ENCODE assay signal across 17 mouse cellular contexts in genomic region chr13:38470882-38471281, GRCm38 (mm10).
"Had no signal": no experiment of that assay in that cellular context is flagged by ENCODE, and none has a peak within 500 bp of the region (broad histone marks: within the 10 kb centered on the region; RNA-seq: fewer than 3 reads in every experiment).

No protein-coding gene starts in this region.

- H3K36me3 ChIP-seq: midbrain, embryonic 12.5 days; neural tube, embryonic 13.5 days; neural tube, embryonic 15.5 days had no signal

- H3K27ac ChIP-seq: midbrain, embryonic 12.5 days; neural tube, embryonic 13.5 days; neural tube, embryonic 15.5 days had no signal

- H3K9me3 ChIP-seq: midbrain, embryonic 12.5 days; neural tube, embryonic 13.5 days; neural tube, embryonic 15.5 days had no signal

- H3K4me2 ChIP-seq: lung, embryonic 14.5 days; midbrain, embryonic 12.5 days; neural tube, embryonic 13.5 days; neural tube, embryonic 15.5 days had no signal

- H3K9ac ChIP-seq: lung, embryonic 14.5 days; midbrain, embryonic 12.5 days; neural tube, embryonic 13.5 days; neural tube, embryonic 15.5 days had no signal

- H3K4me3 ChIP-seq: midbrain, embryonic 12.5 days; myocyte; neural tube, embryonic 13.5 days; neural tube, embryonic 15.5 days had no signal

- H3K4me1 ChIP-seq: midbrain, embryonic 12.5 days; neural tube, embryonic 13.5 days; neural tube, embryonic 15.5 days had no signal

- ATAC-seq: midbrain, embryonic 16.5 days had no signal

- DNase-seq: lung, adult 18-20 months; lung, embryonic 14.5 days; lung, postnatal 10 days; lung, postnatal 4 days; midbrain, embryonic 14.5 days; retina, postnatal 1 day; right cerebral cortex, postnatal 25 days; right cerebral cortex, postnatal 4 days; spleen, adult 18-20 months; thymus, adult 18-20 months; thymus, postnatal 14 days; thymus, postnatal 36 days had no signal

- H3K27me3 ChIP-seq: midbrain, embryonic 12.5 days; neural tube, embryonic 13.5 days; neural tube, embryonic 15.5 days had no signal
